Mouse (Mus musculus) cortical plate, adult 2 months (tissue): Measurements from ENCODE around the gene Mapk6. TPM values are rescaled to one million over a fixed set of nuclear protein-coding genes. Genes with fewer than 3 reads are reported as not detected.
"Not testable (repeated sequence)": the region's sequence is repeated elsewhere in the genome, so short reads cannot be mapped to it uniquely, and the experiment has no call there.

ENCODE experiments used
- H3K27ac ChIP-seq: fragments of 200-500 bp; 2 replicates; pipeline ENCODE4 v1.5.1; 2012; ENCODE audit warnings: low read length, control low read depth, inconsistent platforms; ENCODE audit not compliant: insufficient read depth
- H3K4me1 ChIP-seq: fragments of 200-500 bp; 2 replicates; pipeline ENCODE4 v1.6.1; 2011; ENCODE audit warnings: low read length; ENCODE audit not compliant: control insufficient read depth, insufficient read depth
- H3K4me3 ChIP-seq: fragments of 200-500 bp; 2 replicates; pipeline ENCODE4 v1.5.1; 2011; ENCODE audit warnings: mild to moderate bottlenecking, low read length, control low read depth; ENCODE audit not compliant: insufficient read depth
- CTCF ChIP-seq: fragments of 200-500 bp; IDR thresholded peaks from 2 replicates; pipeline ENCODE4 v1.5.1; 2011; ENCODE audit warnings: mild to moderate bottlenecking, control low read depth, low read length; ENCODE audit not compliant: insufficient read depth; ENCODE audit errors: extremely low read depth
- POLR2A ChIP-seq: fragments of 200-500 bp; IDR thresholded peaks from 2 replicates; pipeline ENCODE4 v1.6.1; 2011; ENCODE audit warnings: mild to moderate bottlenecking, low read length, control low read depth; ENCODE audit not compliant: insufficient read depth; ENCODE audit errors: extremely low read depth
- polyA plus RNA-seq: library from polyadenylated mRNA; depleted of rRNA; stranded (reverse); fragments of >200 nt; gene quantifications from 2 replicates; pipeline ENCODE4 v1.2.3, GENCODE M21; 2012

The Mapk6 gene
- polyA plus RNA-seq, 1 experiment: 43.6 TPM

DNA sequence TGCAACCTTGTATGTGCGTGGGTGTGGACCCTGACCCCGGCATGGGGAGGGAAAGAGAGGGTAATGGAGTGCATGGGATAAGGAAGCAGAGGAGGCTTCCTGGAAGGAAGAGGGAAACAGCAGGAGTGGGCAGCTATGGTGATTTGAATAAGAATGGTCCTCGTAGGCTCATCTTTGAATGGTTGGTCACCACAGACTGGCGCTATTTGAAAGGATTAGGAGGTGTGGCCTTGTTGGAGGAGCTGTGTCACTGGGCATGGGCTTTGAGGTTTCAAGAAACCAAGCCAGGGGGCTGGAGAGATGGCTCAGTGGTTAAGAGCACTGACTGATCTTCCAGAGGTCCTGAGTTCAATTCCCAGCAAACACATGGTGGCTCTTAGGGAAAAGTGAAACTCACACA, 44.6 kb downstream of the Mapk6 start:
- Histone ChIP-seq H3K27ac (no peak overlapping the region), H3K4me1 (0 out of 2 replicates have a peak, but pooled peaks cover 2% of the 10 kb centered on the region), H3K4me3 (no peak overlapping the region)
- TF ChIP-seq CTCF (no peak), POLR2A (no peak)

DNA sequence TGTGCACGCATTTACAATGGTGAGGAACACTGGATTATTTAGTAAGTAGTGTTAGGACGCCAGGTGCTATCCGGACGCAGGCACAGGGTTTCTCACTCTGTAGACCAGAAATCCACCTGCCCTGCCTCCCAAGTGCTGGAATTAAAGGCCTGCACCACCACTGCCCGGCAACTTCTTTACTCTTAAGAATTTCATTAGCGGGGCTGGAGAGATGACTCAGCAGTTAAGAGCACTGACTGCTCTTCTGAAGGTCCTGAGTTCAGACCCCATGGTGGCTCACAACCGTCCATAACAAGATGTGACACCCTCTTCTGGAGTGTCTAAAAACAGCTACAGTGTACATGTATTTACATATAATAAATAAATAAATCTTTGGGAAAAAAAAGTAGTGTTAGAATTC, 46.1 kb downstream of the Mapk6 start:
- H3K27ac ChIP-seq, H3K4me1 ChIP-seq, H3K4me3 ChIP-seq: not testable (repeated sequence)

DNA sequence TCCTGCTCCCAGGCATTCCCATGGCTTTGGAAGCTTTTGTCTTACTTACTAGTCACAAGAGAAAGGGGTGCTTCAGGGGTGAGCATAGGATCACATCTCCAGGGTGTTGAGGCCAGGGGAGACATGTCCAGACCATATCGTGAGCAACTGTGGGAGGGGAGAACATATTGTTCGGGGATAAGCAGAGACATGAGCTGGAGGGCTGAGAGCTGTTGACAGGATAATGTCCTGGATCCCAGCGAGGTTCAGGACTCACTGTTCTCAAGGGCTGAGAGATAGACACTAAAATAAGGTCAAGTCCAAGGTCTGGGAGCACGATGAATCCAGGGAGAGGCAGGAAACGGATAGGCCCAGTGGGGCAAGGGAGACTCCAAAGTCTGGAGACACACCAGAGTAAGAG, 46.8 kb downstream of the Mapk6 start:
- Histone ChIP-seq H3K4me3 (no peak overlapping the region), H3K27ac (no peak overlapping the region), H3K4me1 (0 out of 2 replicates have a peak, but pooled peaks cover 2% of the 10 kb centered on the region)
- no peak for TF ChIP-seq POLR2A

DNA sequence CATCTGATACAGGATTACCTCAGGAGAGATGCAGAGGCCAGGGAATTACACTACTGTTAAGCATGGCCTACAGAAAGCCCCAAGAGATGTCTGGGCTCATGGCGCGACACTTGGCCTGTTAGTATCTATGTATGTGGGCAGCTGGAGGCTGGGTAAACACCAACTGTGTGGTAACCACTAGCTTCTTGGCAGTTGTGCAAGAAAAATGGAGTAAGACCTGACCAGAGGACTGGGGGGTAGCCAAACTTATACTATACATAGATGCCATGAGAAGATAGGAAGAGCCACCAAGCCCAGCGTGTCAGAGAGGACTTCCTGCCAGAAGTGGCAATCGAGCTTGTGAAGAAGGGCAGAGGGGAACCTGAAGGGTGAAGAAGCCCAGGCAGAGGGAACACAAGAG, 47.6 kb downstream of the Mapk6 start:
- no peak overlapping the region for H3K27ac ChIP-seq
- TF ChIP-seq CTCF: no peak
- no peak for TF ChIP-seq POLR2A

DNA sequence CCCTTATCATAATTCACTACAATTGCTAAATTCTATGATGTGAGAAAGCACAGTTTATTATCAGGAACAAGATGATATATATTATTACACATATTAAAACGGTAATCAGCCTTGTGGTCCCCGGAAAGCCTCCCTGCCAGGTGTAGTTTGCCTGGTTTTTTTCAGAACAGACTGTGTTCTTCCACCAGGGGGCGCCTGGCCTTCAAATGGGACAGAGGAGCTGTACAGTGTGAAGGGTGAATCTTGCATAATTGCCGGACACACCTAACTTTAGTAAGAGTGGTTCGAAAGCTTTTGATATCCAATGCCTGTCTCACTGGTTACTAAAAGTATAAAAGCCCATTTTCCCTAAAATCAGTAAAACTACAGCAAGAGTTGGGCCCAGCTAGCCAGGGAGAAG, 48.1 kb downstream of the Mapk6 start:
- TF ChIP-seq POLR2A (no peak), CTCF (peak; percentile 75)
- Histone ChIP-seq H3K4me1 (0 out of 2 replicates have a peak, but pooled peaks cover 2% of the 10 kb centered on the region), H3K4me3 (no peak overlapping the region), H3K27ac (no peak overlapping the region)

More for the DNA sequence above, 47.6 kb downstream of the Mapk6 start:
- no peak overlapping the region for H3K4me3 ChIP-seq
- 0 out of 2 replicates have a peak, but pooled peaks cover 2% of the 10 kb centered on the region for H3K4me1 ChIP-seq

DNA sequence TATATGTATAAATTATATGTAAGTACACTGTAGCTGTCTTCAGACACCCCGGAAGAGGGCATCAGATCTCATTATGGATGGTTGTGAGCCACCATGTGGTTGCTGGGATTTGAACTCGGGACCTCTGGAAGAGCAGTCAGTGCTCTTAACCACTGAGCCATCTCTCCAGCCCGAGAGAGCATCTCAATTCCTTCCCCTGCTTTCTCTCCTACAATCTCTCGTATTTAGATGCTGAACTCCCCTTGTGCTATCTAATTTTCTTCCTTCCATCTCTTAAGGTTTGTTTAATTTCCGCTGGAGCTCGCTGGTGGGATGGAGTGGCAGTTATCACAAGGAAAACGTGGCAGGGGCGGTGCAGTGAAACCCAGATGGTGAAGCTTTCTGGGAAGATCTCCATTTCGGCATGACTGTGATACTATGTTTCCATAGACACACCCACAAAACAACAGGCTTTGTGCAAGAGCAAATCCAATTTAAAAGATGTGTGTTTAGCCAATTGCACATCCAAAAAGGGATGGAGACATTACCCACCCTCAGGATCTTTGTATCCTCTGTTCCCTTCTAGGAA, 52.6 kb downstream of the Mapk6 start:
- Histone ChIP-seq H3K4me3 (no peak overlapping the region), H3K27ac (no peak overlapping the region), H3K4me1 (no peaks in the 10 kb centered on the region)
- TF ChIP-seq CTCF: no peak

DNA sequence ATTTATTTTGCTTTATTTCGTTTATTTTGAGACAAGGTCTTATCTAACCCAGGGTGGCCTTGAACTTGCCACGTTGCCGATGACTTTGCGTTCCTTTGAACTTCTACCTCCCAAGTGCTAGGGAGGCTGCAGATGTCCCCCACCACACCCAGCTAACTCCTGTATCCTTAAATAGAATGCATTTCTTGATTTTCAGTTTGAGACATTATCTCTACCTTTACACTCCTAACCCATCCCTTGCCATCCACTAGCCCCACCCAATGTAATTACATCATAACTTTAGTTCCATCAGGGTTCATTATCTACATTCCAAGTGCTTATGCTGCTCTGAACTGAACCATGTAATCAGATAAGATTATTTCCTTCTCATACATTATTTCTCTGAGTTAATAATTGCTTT, 54.0 kb downstream of the Mapk6 start:
- H3K4me1 ChIP-seq: no peaks in the 10 kb centered on the region
- TF ChIP-seq CTCF (no peak), POLR2A (no peak)
- H3K27ac ChIP-seq: no peak overlapping the region
- H3K4me3 ChIP-seq: no peak overlapping the region

DNA sequence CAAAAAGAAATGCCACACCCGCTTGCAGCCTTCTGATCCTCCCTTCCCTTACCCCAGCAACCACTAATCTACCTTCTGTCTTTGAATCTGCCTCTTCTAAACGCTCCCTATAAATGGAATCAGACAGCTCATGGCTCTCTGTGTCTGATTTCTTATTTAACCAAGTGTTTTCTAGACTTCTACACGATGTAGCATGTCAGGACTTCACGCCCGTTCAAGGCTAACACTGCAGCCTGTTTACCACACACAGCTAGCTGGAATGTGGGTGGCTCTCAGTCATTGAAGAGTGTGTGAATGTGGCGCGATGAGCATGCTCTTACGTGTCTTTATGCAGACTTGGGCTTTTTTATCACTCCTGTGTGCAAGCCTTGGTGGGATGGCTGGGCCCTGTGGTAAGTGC, 56.7 kb downstream of the Mapk6 start:
- TF ChIP-seq POLR2A: no peak
- TF ChIP-seq CTCF: no peak
- Histone ChIP-seq H3K4me3 (no peak overlapping the region), H3K27ac (no peak overlapping the region), H3K4me1 (no peaks in the 10 kb centered on the region)

DNA sequence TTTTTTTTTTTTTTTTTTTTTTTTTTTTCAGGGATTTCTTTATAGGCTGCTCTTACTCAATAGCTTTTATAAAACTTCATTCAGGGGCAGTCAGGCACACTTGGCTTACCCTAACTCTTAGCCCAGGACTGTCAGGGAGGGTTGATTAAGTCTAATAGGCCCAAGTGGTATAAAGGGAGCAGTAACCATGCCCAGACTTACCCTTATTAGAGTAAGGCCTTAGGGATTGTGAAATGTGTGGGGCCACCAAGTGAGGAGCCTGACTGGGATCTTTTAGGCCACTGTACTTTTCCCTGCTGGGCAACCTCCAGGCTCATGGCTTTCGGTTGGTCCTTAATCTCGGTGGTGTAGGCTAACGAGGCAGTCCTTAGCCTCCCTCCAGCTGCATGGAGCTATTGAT, 61.2 kb downstream of the Mapk6 start:
- TF ChIP-seq CTCF: no peak
- no peak for TF ChIP-seq POLR2A
- H3K27ac ChIP-seq: no peak overlapping the region
- H3K4me1 ChIP-seq: no peaks in the 10 kb centered on the region
- H3K4me3 ChIP-seq: no peak overlapping the region

DNA sequence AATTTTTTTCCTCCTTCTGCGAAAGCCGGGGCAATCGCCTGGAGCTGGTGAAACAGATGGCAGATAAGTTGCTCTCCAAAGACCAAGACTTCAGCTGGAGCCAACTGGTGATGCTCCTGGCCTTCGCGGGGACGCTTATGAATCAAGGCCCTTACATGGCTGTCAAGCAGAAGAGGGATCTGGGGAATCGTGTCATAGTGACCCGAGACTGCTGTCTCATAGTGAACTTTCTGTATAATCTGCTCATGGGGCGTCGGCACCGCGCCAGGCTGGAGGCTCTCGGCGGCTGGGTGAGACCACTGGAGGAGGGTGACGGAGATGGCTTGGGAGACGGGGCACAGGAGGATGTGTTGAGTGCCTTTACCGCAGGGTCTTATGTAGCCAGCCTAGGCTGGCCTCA, 61.7 kb downstream of the Mapk6 start:
- no peak overlapping the region for H3K27ac ChIP-seq
- TF ChIP-seq POLR2A (no peak), CTCF (no peak)

DNA sequence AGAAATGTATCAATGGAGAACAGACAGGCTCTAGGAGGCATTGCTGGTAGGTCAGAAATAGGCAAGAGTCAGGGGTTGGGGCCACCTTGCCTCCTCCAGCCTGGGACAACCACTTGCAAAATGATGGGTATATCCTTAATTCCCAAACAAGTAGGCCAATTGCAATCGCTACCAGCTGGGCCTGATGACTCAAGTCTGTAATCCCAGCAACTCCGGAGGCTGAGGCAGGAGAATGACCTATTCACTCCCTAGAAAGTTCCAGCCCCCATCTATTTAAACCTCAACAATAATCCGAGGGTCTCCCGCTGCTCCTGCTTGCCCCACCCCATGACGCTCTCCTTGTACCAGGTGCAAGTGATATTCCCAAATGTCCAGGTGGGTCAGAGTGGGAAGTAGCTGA, 62.3 kb downstream of the Mapk6 start, which contains the start of gene Bcl2l10:
Bcl2l10 (plus strand) TSS at position 301 of the 400 bp plus-strand sequence.
- Histone ChIP-seq H3K27ac (no peak within 1 kb of the TSS), H3K4me1 (0 out of 2 replicates have a peak, but pooled peaks cover under 1% of the 10 kb centered on the region), H3K4me3 (no peak within 1 kb of the TSS)
- no peak for TF ChIP-seq POLR2A
- no peak for TF ChIP-seq CTCF

More for the DNA sequence above, 61.7 kb downstream of the Mapk6 start:
- H3K4me3 ChIP-seq: no peak overlapping the region
- H3K4me1 ChIP-seq: no peaks in the 10 kb centered on the region
